Mouse (Mus musculus) bone marrow, adult 2 months (tissue): Measurements from ENCODE around the gene Ugt1a5. TPM values are rescaled to one million over a fixed set of nuclear protein-coding genes. Genes with fewer than 3 reads are reported as not detected.

Source experiments
- H3K27ac ChIP-seq: fragments of 200-500 bp; 2 replicates; pipeline ENCODE4 v1.5.1; 2012; ENCODE audit warnings: low read depth, mild to moderate bottlenecking, control low read depth, inconsistent platforms, low read length; ENCODE audit not compliant: control insufficient read depth, poor library complexity, insufficient read depth
- H3K4me1 ChIP-seq: fragments of 200-500 bp; 2 replicates; pipeline ENCODE4 v1.6.1; 2011; ENCODE audit warnings: low read length; ENCODE audit not compliant: control insufficient read depth, insufficient read depth
- H3K4me3 ChIP-seq: fragments of 200-500 bp; replicated peaks from 2 replicates; pipeline ENCODE3; 2011; ENCODE audit warnings: mild to moderate bottlenecking, low read depth, low read length, control low read depth; ENCODE audit not compliant: control insufficient read depth
- CTCF ChIP-seq: fragments of 200-500 bp; IDR thresholded peaks from 2 replicates; pipeline ENCODE4 v1.5.1; 2011; ENCODE audit warnings: low read length, control low read depth; ENCODE audit not compliant: control insufficient read depth, insufficient read depth
- POLR2A ChIP-seq: fragments of 200-500 bp; IDR thresholded peaks from 2 replicates; pipeline ENCODE4 v1.6.1; 2011; ENCODE audit warnings: low read depth, mild to moderate bottlenecking, control low read depth, low read length, borderline replicate concordance; ENCODE audit not compliant: control insufficient read depth
- WGBS: fragments of 180-500 bp; shearing (Covaris S2); methylation state at CpG from one replicate; pipeline ENCODE4 v1.1.7; 2018; 5-methylcytosine and 5-hydroxymethylcytosine counted together
- polyA plus RNA-seq: library from polyadenylated mRNA; stranded (reverse); fragments of >200 nt; gene quantifications from 2 replicates; pipeline ENCODE4 v1.2.4, GENCODE M21; 2011; ENCODE audit warnings: low replicate concordance; ENCODE audit not compliant: missing spikeins, insufficient read depth, insufficient read length

The Ugt1a5 gene
- polyA plus RNA-seq, 1 experiment = 4.0 TPM

- no peak for TF ChIP-seq CTCF
- H3K4me3 ChIP-seq = no peak overlapping the region
- H3K27ac ChIP-seq = no peak overlapping the region
- 60% methylated on average over 8 of the region's 8 CpGs for WGBS
- no peaks in the 10 kb centered on the region; the same call in 1 of the 2 replicates for H3K4me1 ChIP-seq
Measured at GRCm38 (mm10) chr1:88212341-88213045, 46.7 kb downstream of the Ugt1a5 start.

- Histone ChIP-seq H3K4me1 (no peaks in the 10 kb centered on the region; the same call in 1 of the 2 replicates), H3K4me3 (no peak overlapping the region), H3K27ac (no peak overlapping the region)
- TF ChIP-seq POLR2A (no peak), CTCF (no peak)
- WGBS = 65% methylated on average over 1 of the region's 1 CpGs
Measured at GRCm38 (mm10) chr1:88213061-88213460, 47.2 kb downstream of the Ugt1a5 start.

GRCm38 (mm10) chr1:88213766-88214461, 48.1 kb downstream of the Ugt1a5 start:
- no peak for TF ChIP-seq POLR2A
- TF ChIP-seq CTCF = no peak
- H3K4me3 ChIP-seq = no peak overlapping the region
- H3K27ac ChIP-seq = no peak overlapping the region
- WGBS = 72% methylated on average over 2 of the region's 2 CpGs
- H3K4me1 ChIP-seq = no peaks in the 10 kb centered on the region

- H3K27ac ChIP-seq = no peak overlapping the region
- 74% methylated on average over 2 of the region's 2 CpGs for WGBS
- no peak for TF ChIP-seq CTCF
- no peak for TF ChIP-seq POLR2A
Measured at GRCm38 (mm10) chr1:88214462-88214952, 48.7 kb downstream of the Ugt1a5 start.

GRCm38 (mm10) chr1:88215466-88216380, 49.9 kb downstream of the Ugt1a5 start:
- Histone ChIP-seq H3K4me1 (no peaks in the 10 kb centered on the region), H3K27ac (no peak overlapping the region), H3K4me3 (no peak overlapping the region)
- WGBS = 66% methylated on average over 10 of the region's 10 CpGs
- TF ChIP-seq POLR2A (no peak), CTCF (no peak)

More at GRCm38 (mm10) chr1:88214462-88214952, 48.7 kb downstream of the Ugt1a5 start:
- H3K4me1 ChIP-seq = no peaks in the 10 kb centered on the region
- H3K4me3 ChIP-seq = no peak overlapping the region

GRCm38 (mm10) chr1:88216551-88216950, 50.7 kb downstream of the Ugt1a5 start:
- Histone ChIP-seq H3K27ac (no peak overlapping the region), H3K4me1 (no peaks in the 10 kb centered on the region), H3K4me3 (no peak overlapping the region)
- TF ChIP-seq CTCF = no peak
- 52% methylated on average over 2 of the region's 2 CpGs for WGBS

- Histone ChIP-seq H3K4me1 (no peaks in the 10 kb centered on the region), H3K4me3 (no peak overlapping the region), H3K27ac (no peak overlapping the region)
- no peak for TF ChIP-seq CTCF
- TF ChIP-seq POLR2A = no peak
- 55% methylated on average over 2 of the region's 2 CpGs for WGBS
Measured at GRCm38 (mm10) chr1:88217144-88217543, 51.3 kb downstream of the Ugt1a5 start.

GRCm38 (mm10) chr1:88217576-88217975, 51.8 kb downstream of the Ugt1a5 start:
- 36% methylated on average over 3 of the region's 3 CpGs for WGBS
- Histone ChIP-seq H3K4me3 (no peak overlapping the region), H3K27ac (no peak overlapping the region), H3K4me1 (no peaks in the 10 kb centered on the region)
- TF ChIP-seq CTCF = no peak
- TF ChIP-seq POLR2A = no peak
